Mouse (Mus musculus) frontal cortex, postnatal 10 days (tissue): ENCODE data around the gene Ifi207.
"Not testable (repeated sequence)": the region's sequence is repeated elsewhere in the genome, so short reads cannot be mapped to it uniquely, and the experiment has no call there.

Experiments
- DNase-seq, 2 experiments: peaks; one replicate each; pipeline ENCODE4 v3.0.0; 2022; ENCODE audit warnings: low spot score in 2 of 2, mixed read lengths in 1 of 2

Ifi207 gene

DNA sequence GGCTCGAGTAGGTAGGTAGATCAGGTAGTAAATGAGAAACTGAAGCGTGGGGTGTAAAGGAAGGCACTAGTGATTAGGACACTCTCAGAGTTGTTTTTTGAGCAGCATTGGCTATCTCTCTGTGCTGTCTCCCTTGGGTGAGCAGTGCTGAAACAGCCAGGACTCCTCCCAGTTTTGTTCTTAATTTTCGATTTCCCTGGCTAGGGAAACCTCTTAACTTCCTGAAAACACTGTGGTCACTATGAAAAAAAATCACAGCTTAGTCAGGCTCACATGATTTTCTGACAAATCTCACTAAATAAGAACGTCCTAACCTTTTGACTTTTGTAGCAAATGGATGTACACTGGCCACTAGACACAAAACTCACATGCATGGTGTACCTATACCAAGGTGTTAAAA, at the start of gene Ifi207:
Gene Ifi207 (minus strand): TSS at position 92 of the 400 bp plus-strand sequence.
- no peak for DNase-seq

DNA sequence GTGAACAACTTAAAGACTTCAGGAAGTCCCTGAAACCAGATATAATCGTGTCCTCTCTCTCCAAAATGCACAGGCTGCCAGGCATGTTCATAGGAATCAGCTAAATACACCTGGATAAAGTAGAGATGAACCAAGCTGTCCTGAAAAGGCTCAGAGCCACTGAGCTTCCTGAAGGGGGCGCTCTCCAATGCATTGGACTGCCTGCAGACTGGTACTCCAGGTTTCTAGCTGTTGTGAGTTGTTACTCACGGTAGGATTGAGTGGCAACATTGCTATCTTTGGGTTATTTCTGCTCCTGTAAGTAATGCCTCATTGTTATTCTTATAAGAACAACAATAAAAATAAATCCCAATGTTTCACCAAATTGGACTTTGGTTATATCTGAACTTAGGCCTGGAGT, 31.9 kb upstream of the Ifi207 start:
- DNase-seq: not testable (repeated sequence)

DNA sequence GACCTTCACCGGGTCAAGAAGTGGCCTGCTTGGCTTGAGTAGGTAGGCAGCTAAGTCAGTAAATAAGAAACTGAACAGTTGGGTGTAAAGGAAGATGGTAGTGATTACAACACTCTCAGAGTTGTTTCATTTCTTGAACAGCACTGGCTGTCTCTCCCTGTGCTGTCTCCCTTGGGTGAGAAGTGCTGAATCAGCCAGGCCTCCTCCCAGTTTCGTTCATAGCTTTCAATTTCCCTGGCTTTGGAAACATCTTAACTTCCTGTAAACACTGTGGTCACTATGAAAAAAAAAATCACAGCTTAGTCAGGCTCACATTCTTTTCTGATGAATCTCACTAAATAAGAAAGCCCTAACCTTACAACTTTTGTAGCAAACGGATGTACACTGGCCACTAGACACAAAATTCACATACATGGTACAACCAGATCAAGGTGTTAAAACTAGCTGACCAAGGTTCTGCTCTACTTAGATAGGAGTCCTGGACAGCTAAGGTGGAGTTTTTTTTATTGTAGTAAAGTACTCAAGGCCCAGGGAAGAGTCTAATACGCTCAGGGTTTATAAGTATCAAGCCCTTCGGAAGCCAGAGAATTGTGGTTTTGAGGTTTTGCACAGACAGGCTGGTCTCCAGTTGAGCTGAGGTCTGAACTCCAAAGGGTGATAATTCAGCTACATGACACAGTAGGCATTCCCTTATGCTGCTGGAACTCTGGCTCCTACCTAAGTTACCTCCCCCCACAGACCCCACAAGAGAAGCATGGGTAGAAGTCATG, 25.5 kb upstream of the Ifi207 start, which contains the start of gene Ifi204:
Gene Ifi204 (minus strand): TSS at position 96 of the 770 bp plus-strand sequence.
- DNase-seq: not testable (repeated sequence)

DNA sequence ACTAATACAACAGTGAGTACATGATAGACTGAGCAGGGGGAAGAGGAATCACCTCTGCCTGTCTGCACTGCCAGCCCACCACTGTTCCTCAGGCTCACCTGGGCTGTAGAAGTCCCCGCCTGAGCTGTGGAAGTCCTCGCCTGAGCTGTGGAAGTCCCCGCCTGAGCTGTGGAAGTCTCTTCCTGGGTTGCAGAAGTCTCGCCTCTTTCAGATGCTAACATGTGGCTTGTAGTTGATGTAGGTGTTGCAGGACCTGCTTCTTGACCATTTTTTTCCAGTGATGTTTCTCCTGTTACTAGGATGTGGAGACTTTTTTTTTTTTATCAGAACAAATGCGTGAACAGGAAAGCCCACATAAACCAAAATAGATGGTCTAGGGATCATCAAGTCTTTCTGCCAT, 18.5 kb upstream of the Ifi207 start:
- not testable (repeated sequence) for DNase-seq

DNA sequence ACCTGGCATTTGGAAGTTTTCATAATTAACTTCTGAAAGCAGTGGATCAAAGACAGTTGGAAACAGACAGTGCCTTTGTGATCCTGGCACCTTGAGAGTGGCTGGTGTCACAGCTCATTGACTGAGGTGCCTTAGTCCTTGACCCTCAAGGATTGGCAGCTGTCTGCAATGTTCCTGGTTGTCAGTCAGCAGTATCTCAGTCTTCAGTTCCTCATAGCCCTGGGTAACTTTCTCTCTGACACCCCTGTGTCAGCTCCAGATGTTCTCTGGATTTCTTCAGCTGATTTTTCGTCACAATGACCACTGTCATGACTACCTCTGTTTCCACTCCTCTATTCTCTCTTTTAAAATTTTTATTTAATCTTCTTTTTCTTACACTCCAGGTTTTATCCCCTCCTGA, 715 bp upstream of the Ifi207 start:
- DNase-seq: no peak

DNA sequence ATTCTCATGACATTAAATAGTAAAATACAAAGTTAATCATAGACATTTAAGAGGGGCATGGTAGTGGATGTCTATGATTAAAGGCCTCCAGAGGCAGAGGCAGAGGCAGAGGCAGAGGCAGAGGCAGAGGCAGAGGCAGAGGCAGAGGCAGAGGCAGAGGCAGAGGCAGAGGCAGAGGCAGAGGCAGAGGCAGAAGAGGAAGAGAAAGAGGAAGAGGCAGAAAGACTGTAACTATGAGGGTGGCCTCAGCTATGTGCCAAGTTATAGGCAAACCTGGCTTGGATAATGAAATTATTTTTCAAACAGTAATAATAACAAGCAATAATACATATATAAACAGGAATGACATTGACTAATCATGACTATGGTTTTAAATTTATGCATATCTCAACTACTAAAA, 1.0 kb downstream of the Ifi207 start:
- DNase-seq: no peak

DNA sequence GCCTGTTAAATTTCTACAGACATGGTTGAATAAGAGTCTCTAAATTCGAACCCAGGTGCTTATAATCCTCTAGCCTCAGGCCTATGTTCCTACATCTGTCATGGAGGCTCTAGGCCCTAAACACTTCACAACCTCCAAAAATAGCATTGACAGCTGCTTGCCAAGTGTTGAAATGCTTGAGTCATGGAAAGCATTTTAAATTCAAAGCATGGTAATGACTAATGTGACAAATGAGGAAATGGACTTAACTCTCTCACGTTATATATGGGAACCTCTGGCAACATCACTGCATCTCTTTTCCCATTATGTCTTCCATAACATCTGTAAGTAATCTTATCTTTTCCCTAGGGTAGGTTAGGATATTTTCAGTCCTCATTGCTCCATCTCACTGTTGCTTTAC, 4.6 kb downstream of the Ifi207 start:
- DNase-seq: no peak

DNA sequence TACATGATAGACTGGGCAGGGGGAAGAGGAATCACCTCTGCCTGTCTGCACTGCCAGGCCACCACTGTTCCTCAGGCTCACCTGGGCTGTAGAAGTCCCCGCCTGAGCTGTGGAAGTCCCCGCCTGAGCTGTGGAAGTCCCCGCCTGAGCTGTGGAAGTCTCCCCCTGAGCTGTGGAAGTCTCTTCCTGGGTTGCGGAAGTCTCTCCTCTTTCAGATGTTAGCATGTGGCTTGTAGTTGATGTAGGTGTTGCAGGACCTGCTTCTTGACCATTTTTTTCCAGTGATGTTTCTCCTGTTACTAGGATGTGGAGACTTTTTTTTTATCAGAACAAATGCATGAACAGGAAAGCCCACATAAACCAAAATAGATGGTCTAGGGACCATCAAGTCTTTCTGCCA, 6.5 kb downstream of the Ifi207 start:
- DNase-seq: not testable (repeated sequence)

DNA sequence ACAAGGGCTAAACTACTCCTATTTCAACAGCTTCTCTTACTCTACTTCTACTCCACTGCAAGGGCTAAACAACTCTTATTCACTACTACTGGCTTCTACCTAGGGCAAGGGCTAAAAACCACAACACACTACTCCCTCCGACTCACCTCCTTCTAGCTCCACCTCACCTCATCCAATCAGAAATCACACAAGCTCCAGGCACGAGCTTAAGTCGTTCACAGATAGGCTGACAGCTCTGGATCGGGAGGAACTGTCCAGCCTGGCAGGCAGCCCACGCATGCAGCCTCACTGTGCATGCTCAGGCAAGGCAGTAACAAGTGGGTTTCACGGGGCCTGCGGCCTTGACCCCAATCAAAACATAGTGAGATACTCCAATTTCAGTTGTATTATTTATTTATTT, 8.3 kb downstream of the Ifi207 start:
- no peak for DNase-seq

DNA sequence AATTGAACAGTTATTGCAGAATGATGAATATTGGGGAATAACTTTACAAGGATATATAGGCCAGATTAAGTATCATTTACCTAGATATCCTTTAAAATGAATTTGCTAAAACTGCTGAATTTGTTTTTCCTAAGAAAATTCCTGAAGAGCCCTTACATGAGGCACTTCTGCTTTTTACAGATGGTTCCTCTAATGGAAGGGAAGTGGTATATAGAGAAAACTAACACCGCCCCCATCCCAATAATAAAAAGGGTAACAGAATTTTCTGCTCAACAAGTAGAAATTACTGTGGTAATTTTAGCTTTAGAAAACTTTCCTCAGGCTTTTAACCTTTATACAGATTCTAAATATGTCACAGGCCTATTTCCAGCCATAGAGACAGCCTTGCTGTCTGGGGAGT, 47.3 kb downstream of the Ifi207 start:
- DNase-seq: no peak

DNA sequence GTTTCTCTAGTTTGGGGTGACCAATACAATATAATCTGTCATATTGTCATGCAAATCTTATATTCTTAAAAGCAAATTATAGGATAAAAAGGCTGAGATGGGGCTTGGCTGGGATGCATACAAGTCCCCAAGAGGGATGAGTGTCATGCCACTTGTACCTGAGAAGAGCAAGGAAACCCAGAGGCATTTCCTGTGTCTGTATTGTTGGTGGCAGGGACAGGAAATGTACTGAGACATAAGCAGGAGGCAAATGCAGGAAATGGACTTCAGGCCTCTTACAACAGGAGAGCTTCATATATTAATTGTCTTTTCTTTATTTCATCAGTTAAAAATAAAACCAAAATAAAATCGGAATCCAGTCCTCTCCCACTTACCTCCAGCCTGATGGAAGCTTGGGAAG, 62.9 kb downstream of the Ifi207 start:
- not testable (repeated sequence) for DNase-seq

DNA sequence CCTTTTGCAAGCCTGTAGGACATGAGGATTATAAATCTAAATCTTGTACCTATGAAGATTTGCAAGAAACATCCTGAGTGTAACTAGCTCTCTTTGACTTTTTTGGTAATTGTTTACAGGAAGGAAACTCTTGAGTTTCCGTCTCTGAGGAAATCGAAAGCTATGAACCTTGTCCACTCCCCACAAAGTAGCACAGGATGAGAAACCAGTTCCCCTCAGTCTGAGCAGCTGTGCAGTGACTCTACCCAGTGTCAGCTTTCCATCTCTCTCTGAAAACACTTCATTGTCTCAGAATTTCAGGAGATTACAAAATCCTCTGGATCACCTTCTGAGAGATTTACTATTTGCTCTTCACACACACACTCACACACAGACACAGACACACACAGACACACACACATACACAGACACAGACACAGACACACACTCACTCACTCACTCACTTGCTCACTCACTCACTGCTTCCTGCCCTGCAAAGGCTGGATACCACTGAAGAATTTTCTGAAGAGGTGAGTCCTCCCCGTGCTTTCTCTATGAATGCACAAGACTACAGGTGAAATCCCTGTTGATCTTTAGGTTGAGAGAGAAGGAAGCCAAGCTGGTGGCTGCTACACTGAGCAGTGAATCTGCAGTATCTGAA, 68.0 kb downstream of the Ifi207 start, which contains the start of gene Ifi208:
Gene Ifi208 (plus strand): TSS at position 218 of the 640 bp plus-strand sequence.
- DNase-seq: not testable (repeated sequence)
